Comparison of ENCODE assay signal across 26 mouse cellular contexts in the genomic region with DNA sequence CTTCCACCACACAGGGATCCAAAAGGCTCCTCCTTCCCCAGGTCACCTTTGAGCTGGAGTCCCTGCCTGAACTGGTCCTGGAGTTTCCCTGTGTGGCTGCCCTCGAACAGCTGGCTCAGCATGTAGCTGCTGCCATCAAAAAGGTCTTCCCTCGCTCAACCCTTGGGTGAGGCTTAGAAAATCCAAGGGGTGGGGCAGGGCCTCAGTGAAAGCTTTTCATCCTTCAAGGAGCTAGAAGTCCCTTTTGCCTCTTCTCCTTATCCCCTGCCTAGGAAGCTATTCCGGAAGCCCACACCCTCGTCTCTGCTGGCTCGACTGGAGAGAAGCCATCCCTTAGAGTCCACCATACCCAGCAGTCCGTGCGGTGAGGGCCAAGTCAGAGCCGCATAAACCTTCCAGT. TPM values are rescaled to one million over a fixed set of nuclear protein-coding genes. Genes with fewer than 3 reads are reported as not detected.
"Had no signal": no experiment of that assay in that cellular context is flagged by ENCODE, and none has a peak within 500 bp of the region (broad histone marks: within the 10 kb centered on the region; RNA-seq: fewer than 3 reads in every experiment).

No protein-coding gene starts in this region.

- H3K4me1 ChIP-seq: midbrain, embryonic 15.5 days had no signal

- H3K27ac ChIP-seq: liver, embryonic 14.5 days; lung, embryonic 15.5 days; macrophage; midbrain, embryonic 13.5 days; midbrain, embryonic 15.5 days; neural tube, embryonic 13.5 days; neural tube, embryonic 15.5 days had no signal

- H3K9ac ChIP-seq: liver, embryonic 14.5 days; lung, embryonic 15.5 days; midbrain, embryonic 13.5 days; midbrain, embryonic 15.5 days; neural tube, embryonic 13.5 days; neural tube, embryonic 15.5 days had no signal

- H3K27me3 ChIP-seq: lung, embryonic 15.5 days; midbrain, embryonic 13.5 days; midbrain, embryonic 15.5 days; neural tube, embryonic 13.5 days; neural tube, embryonic 15.5 days had no signal

- H3K4me2 ChIP-seq: lung, embryonic 15.5 days; midbrain, embryonic 11.5 days; midbrain, embryonic 13.5 days; midbrain, embryonic 15.5 days; neural tube, embryonic 13.5 days; neural tube, embryonic 15.5 days had no signal

- DNase-seq: lung, adult 2 months; lung, postnatal 14 days; lung, postnatal 36 days; retina, postnatal 1 day; right cerebral cortex, adult 18-20 months; right cerebral cortex, postnatal 25 days; right cerebral cortex, postnatal 4 days; spleen, adult 18-20 months; thymus, adult 18-20 months had no signal

- H3K4me3 ChIP-seq: lung, embryonic 15.5 days; megakaryocyte, embryonic 14.5 days; midbrain, embryonic 13.5 days; midbrain, embryonic 15.5 days; myocyte; neural tube, embryonic 13.5 days; neural tube, embryonic 15.5 days had no signal

- ATAC-seq: lung, postnatal 0 days; midbrain, embryonic 13.5 days; midbrain, embryonic 15.5 days had no signal

- H3K9me3 ChIP-seq: lung, embryonic 15.5 days; megakaryocyte, embryonic 14.5 days; midbrain, embryonic 13.5 days; midbrain, embryonic 15.5 days; neural tube, embryonic 13.5 days; neural tube, embryonic 15.5 days had no signal

RNA-seq across cellular contexts. Expression of a gene that starts 1.4 kb away (rescaled TPM):
- polyA plus RNA-seq: macrophage had no signal

RNA-seq across cellular contexts. Expression of a gene that starts 19.9 kb away (rescaled TPM):
- total RNA-seq: megakaryocyte progenitor cell, adult 5-6 weeks had no signal
- polyA plus RNA-seq: liver, embryonic 14.5 days; liver, embryonic 16.5 days; lung, adult 2 months; lung, postnatal 0 days; macrophage; midbrain, embryonic 11.5 days; neural tube, embryonic 11.5 days; neural tube, embryonic 13.5 days; small intestine, adult 2 months; stomach, embryonic 14.5 days; stomach, embryonic 16.5 days had no signal
